Mouse (Mus musculus) gastrocnemius, postnatal 4 days (tissue): Measurements from ENCODE around the gene Yif1b. TPM values are rescaled to one million over a fixed set of nuclear protein-coding genes. Genes with fewer than 3 reads are reported as not detected.

Experiments used
- DNase-seq, 2 experiments: peaks; one replicate each; pipeline ENCODE4 v3.0.0; 2021 to 2022; ENCODE audit warnings: low spot score in 2 of 2, mixed read lengths in 2 of 2
- total RNA-seq, 2 experiments: library from RNA; stranded (reverse); gene quantifications; 2 replicates each; pipeline ENCODE4 v1.2.3; 2021

Gene Yif1b
- total RNA-seq, 2 experiments from 2014 or later = 57.3 to 58.5 TPM

GRCm38 (mm10) chr7:29296998-29297397 lies 58.9 kb downstream of the Yif1b start:
- peak in 1 of 2 experiments; percentile 62 for DNase-seq

Other genes starting within 250 kb of the Yif1b start
- 100 to 1,000 TPM; 420 to 483 TPM for gene Ryr1, start 113.2 kb upstream of the Yif1b start, total RNA-seq
- 1 to 10 TPM; 2.3 to 3.0 TPM for gene Rasgrp4, start 103.5 kb upstream of the Yif1b start, total RNA-seq
- gene Fam98c, start 82.1 kb upstream of the Yif1b start, total RNA-seq = 10 to 100 TPM; 12.8 to 13.2 TPM
- under 1 TPM; 0.36 to 0.81 TPM for gene Ggn, start 68.1 kb upstream of the Yif1b start, total RNA-seq
- gene Spred3, start 67.9 kb upstream of the Yif1b start, total RNA-seq = 1 to 10 TPM; 2.9 to 3.3 TPM
- 100 to 1,000 TPM; 174 to 187 TPM for gene Psmd8, start 57.6 kb upstream of the Yif1b start, total RNA-seq
- gene Catsperg1, start 24.3 kb upstream of the Yif1b start, total RNA-seq = 1 to 10 TPM in 1 of 2 experiments, under 1 TPM in 1; 0.41 to 1.6 TPM
- 1 to 10 TPM; 4.7 to 5.9 TPM for gene Kcnk6, start 5.8 kb upstream of the Yif1b start, total RNA-seq
- gene 2200002D01Rik, start 10.1 kb downstream of the Yif1b start, total RNA-seq = 1 to 10 TPM in 1 of 2 experiments, under 1 TPM in 1; 0.81 to 1.9 TPM
- 1 to 10 TPM; 7.3 to 9.6 TPM for gene Spint2, start 43.6 kb downstream of the Yif1b start, total RNA-seq
- gene Ppp1r14a, start 51.0 kb downstream of the Yif1b start, total RNA-seq = 10 to 100 TPM; 16.0 to 16.9 TPM
- 1 to 10 TPM; 4.3 TPM for gene Dpf1, start 65.6 kb downstream of the Yif1b start, total RNA-seq